Mouse (Mus musculus) embryo, embryonic 11.5 days (tissue): ENCODE results near the gene Kif11.

Experiments used
- DNase-seq: peaks from one replicate; pipeline ENCODE4 v3.0.0-alpha.2; 2012; ENCODE audit warnings: low read depth, low spot score

Kif11 gene

DNA sequence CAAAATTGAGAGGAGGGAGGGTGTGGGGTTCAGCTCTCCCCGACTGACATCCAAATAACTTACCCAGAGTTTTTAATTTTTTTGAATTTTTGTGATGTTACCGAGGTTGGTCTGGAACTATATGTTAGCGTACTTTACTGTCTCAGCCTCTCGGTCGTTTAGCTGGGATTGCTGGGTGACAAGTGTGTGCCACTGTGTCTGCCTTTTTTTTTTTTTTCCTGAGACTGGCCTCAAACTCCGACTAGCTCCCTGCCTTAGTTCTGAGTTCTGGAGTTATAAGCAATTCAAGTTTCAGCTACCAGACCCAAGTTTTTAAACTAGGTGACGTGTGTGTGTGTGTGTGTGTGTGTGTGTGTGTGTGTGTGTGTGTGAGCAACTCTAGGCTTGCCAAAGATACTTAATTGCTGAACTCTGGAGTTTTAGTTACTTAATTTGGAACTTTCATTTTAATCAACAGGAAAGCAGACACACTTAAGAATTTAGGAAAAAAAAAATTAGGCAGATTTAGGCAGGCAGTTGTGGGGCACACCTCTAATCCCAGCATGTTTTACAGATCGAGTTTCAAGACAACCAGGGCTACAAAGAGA lies 1.3 kb downstream of the Kif11 start:
- DNase-seq: no peak

DNA sequence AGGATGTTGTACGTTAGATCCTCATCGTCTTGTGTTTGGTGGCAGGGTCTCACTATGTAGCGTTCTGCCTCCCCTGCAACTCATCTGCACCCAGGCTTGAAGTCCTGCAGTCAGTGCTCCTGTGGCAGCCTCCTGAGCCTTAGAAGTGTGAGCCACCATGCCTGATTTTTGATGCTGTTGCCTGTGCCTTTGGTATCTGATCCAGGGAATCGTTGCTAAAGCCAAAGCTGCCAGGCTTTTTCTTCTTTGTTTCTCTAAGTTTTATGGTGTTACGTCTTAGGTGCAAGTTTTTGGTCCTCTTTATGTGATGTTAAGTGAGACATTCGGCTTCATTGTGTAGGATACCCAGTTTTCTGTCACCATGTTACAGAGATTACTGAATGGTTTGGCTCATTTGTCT lies 2.6 kb downstream of the Kif11 start:
- no peak for DNase-seq

DNA sequence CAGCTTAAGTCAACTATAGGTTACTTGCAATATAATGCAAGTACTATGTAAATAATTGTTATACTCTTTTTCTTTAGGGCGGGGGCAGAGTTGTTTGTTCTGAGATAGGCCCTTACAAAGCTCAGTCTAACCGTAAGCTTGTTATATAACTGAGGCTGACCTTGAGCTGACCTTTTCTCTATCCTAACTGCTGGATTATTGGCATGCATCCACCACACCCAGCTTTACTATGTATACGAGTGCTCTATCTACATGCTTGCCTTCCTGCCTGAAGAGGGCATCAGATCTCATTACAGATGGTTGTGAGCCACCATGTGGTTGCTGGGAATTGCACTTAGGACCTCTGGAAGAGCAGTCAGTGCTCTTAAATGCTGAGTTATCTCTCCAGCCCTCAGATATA lies 9.9 kb downstream of the Kif11 start:
- DNase-seq: no peak

DNA sequence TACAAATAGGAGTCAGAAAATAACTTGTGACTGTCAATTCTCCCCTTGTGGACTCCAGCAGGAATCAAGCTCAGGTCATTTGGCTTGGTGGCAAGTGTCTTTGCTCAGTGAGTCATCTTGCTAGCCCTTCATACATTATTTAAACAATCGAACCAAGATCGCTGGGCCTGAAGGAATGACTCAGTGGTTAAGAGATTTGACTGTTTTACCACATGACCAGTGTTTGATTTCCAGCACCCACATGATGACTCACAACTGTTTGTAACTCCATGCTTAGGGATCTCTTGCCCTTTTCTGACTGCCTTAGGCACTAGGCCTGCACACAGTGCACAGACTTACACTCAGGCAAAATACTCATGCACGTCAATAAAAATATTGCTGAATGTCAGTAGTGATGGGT lies 15.7 kb downstream of the Kif11 start:
- DNase-seq: no peak

DNA sequence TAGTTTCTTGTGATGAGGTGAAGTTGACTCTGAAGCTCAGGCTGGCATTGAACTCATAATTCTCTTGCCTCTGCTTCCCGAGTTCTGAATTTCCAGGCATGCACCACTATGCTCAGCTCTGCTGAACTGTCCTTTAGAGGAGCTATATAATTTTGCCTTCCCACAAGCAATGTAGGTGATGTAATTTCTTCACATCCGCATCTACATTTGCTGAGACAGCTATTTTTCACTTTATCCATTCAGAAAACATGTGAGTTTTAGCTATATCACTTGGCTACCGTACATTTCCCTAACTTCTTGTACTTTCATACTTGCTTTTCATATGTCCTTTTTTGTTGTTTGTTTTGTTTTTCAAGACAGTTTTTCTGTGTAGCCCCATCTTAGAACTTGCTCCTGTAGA lies 20.1 kb downstream of the Kif11 start:
- DNase-seq: no peak

DNA sequence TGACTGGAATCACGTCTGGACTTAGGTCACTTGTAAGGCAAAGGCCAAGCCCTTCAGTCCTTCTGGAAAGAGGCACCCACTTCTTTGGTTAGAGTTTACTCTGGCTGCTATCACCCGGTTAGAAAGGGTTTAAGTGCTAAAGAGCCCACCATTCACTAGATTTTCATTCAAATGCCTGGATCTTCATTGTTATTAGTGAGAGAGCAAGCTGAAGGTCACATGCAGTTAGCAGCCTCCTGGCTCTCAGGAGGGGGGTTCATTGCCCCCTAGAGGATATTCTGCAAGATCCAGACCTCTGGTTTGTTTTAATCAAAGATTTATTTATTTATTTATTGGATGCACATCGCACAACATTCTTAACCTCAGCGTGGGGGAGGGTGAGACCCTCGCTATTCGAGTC lies 24.7 kb downstream of the Kif11 start:
- no peak for DNase-seq

DNA sequence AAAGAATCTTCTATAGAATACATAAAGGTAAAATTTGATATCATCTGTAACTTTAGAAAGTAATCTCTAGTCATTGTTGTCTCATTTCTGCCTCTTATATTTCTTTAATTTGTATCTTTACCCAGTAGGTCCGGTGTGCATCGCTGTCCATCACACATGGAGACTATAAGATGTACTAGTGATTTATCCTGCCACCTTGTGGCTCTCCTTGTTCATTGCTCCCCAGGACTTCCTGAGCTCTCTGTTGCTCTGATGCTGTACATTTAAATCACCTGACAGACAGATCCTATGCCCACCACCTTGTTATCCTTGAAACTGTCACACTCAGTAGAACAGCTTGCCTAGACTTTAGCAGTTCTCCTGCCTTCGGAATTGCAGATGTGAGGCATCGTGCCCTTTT lies 42.1 kb downstream of the Kif11 start:
- DNase-seq: no peak

DNA sequence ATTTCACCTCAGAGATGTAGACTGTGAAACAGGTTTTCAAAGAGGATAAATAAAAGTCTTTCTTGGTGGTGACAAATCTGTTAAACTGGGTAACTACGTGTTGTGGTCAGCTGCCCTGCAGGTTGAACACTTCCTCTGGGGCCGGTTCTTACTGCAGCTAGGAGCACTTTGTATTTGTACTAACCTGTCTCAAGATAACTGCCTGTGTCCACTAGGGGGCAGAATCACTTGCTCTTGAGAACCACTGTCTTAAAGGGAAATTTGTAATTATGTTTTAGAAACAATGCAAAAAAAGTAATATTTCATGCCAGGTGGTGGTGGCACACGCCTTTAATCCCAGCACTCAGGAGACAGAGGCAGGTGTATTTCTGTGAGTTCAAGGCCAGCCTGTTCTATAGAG lies 43.4 kb downstream of the Kif11 start:
- no peak for DNase-seq

DNA sequence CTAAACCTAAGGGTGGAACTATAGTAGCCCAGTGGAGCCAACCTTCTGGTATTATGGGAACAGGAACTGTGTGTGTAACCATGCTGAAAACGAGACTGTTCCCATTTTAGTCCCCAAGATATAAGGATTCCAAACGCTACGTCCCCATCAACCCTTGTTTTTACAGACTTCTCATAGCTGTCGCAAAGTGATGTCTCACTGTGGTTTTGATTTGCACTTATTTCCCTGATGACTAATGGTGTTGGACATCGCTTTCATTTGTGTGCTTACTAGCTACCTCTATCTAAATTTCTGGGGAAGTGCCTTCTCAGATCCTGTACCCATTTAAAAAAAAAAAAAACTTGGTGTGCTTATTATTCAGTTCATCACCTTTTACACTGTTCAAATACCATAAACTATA lies 52.4 kb downstream of the Kif11 start:
- DNase-seq: no peak

DNA sequence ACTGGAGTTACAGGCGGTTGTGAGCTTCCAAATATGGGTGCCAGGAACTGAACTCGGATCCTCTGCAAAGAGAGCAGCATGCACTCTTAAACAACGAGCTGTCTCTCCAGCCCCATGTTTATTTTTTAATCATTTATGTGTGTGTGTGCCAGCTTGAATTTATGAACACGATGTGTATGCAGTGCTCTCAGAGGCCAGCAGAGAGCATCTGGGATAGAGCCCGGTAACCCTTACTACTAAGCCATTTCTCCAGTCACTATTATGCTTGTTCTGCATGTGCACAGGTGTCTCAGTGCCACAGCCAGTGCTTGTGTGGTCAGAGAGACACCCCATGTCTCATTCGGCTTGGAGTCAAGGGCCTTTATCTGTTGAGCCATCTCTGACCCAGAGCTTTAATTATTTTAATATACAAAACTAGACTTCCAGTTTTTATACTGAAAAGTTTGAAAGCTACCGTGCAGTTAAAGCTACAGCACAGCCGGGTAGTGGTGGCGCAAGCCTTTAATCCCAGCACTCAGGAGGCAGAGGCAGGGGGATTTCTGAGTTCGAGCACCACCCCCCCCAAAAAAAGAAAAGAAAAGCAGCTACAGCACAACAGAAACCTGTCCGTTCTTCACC lies 55.0 kb downstream of the Kif11 start:
- no peak for DNase-seq

DNA sequence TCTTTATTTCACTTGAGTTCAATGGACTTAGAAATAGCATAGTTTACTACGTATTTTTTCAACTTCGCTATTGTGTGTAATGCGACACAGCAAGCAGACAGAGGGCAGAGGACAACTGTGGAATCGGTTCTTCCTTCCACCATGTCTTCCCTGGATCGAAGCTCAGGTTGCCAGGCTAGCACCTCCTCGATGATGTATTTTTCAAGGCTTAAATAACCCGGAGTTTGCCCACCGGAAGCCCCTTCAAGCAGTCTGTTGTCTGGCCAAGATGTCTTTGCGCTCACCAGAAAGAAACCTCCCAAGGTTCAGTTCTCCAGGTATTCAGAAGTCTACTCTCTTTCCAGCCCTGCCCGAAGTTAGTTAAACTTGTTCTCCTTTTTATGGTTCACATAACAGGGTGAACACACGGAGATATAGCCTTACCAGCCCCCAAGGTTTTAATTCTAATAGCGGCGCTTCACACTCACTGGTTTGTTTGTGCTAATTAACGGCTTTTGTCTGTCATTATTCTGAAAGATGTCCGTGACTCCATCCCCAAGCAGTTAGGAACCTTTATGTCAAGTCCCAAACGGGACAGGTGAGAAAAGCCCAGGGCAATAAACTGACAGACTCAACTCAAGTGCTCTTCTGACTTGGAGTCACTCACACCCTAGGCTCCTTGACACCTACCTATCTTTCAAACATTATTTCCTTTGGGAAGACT lies 56.8 kb downstream of the Kif11 start:
- no peak for DNase-seq

DNA sequence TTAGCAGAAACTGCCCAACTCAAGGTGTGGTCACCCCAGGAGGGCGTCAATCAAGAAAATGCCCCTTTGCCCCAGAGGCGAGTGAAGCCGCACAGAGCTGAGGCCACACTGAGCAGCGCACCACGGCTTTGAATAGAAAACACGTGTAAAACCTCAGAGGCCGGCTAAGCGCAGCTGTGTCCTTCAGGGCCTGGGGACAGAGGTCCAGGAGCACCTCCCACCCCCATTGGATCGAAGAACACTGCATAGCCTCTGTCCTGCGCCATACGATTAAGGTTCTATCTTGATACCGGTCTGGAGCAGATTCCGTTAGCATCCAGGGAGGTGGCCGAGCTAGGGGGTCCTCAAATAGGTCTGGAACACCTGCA lies 57.7 kb downstream of the Kif11 start:
- no peak for DNase-seq

DNA sequence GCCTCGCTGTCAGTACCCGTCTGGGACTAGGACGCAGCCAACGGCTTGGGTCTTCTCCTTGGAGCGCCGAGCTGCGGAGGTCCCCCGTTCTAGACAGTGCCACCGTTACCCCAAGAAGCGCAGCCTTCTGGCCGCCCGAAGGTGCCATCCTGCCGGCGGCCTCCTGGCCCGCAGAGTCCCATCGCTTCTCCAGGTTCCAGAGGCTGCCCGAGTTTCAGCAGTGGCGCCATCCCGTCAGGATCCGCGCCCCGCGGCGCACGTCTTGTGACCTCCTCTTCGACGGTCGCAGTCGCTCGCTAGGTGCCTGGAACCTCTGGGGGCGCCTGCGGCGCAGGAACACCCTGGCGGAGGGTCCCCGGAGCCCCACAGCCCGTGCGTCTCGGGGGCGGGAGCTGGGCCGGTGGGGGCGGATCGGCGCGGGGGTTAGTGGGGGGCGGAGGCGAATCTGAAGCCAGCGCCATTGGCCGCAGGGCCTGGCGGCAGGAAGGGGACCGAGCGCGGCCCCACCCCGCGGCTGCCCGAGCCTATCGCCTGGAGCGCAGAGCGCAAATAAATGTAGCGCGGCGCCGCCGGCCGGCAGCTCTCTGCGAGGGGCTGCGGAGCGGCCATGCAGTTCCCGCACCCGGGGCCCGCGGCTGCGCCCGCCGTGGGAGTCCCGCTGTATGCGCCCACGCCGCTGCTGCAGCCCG lies 58.2 kb downstream of the Kif11 start, which contains the start of gene Hhex:
Gene Hhex, plus strand, starts transcription at position 548 of the 689 bp plus-strand sequence.
- DNase-seq: no peak

DNA sequence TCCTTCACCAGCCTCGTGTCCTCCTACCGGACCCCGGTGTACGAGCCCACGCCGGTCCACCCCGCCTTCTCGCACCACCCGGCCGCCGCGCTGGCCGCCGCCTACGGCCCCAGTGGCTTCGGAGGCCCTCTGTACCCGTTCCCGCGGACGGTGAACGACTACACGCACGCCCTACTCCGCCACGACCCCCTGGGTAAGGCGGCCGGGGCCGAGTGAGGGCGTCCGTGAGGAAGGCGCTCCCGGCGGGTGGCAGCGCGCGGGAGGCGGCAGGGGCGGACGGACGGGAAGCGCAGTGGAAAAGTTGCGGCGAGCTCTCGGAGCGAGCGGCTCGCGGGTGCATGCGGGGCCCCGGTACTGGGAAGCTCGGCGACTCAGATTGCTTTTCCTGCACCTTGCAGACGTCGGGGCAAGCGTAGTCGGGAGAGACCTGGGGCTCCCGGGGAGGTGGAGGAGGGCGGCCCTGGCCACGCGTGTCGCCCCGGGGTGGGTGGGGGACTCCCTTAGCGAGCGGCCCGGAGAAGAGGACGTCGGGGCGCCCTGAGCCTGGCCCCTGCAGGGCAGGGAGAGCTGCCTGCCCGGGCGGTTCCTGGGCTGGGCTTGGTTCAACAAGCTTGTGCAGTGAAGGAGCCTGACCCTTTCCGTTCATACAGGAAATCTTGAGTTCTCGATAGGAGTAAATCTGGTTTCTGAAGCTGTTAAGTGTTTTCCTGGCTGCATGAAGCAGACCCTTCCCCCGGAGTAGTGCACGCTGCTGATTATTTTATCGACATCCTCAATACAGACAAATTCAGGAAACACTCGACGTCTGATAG lies 59.0 kb downstream of the Kif11 start:
- no peak for DNase-seq

DNA sequence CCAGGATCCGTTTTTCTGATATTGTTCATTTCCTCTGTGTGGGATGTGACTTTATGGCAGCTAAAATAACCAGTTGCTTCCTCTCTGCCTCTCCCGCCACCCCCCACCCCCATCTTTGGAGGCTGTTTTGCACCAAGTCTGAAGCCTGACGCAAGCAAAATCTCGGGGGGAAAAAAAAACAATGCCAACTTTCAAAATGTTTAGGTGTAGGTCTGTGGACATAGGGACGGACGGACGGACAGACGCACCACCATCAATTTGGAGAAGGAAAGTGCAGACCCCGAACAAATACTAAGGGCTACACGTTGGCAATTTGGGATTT lies 59.6 kb downstream of the Kif11 start:
- DNase-seq: no peak

DNA sequence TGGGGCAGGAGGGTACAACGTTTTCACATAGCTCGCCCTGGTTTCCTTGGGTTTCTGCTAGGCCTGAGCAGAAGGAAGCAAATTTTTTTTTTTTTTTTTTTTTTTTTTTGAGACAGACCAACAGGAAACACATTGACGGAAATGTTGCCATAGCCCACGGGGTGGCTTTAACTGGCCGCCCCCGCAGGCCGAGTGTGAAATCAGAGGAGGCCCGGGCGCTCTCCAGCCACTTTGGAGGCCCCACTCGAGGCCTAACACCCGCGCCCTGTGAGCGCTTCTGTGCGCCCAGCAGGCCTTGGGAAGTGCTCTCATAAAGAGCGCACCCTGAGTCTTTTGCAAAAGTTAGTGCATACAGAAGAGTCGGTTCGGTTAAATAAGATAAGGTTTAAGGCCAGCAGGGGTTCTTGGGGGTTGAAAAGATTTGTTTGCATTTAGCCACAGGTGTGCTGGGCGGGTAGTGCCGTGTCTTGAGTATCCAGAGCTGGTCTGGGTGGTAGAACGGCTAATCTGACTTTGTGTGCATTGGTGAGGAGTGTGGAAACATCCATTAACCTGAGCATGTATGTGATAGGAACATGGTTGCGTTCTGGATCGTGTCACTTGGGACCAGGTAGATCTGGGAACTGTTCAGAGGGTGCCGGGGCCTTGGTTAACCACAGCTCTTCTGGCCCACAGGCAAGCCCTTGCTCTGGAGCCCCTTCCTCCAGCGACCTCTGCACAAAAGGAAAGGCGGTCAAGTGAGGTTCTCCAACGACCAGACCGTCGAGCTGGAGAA lies 60.5 kb downstream of the Kif11 start:
- no peak for DNase-seq

DNA sequence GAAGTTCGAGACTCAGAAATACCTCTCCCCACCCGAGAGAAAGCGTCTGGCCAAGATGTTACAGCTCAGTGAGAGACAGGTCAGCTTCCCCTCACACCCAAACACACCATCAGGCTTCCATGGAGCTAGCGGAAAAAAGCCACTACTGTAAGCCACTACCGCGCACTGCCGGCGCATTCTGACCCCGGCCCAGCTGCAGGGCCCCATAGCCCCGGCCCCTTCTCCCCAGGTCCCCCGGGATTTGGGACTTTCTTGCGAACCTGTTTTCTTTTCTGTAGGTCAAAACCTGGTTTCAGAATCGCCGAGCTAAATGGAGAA lies 61.0 kb downstream of the Kif11 start:
- DNase-seq: no peak

DNA sequence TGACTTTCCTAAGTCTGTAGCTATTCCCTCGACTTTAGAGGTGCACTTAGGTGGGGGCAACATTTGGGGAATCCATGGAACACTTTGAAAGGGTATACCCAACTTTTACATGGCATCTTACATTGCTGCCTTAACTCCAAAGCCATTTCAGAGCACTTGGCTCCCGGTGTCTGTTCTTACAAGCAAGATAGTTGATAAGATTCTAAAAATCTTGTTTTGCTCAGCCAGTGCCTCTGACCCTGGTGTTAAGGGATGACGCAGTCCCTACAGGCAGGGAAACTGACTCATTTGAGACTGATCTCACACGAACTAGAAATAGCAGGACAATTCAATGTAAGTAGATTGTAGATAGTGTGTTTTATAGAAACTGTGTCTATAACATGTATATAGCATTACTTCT lies 64.0 kb downstream of the Kif11 start:
- DNase-seq: no peak

DNA sequence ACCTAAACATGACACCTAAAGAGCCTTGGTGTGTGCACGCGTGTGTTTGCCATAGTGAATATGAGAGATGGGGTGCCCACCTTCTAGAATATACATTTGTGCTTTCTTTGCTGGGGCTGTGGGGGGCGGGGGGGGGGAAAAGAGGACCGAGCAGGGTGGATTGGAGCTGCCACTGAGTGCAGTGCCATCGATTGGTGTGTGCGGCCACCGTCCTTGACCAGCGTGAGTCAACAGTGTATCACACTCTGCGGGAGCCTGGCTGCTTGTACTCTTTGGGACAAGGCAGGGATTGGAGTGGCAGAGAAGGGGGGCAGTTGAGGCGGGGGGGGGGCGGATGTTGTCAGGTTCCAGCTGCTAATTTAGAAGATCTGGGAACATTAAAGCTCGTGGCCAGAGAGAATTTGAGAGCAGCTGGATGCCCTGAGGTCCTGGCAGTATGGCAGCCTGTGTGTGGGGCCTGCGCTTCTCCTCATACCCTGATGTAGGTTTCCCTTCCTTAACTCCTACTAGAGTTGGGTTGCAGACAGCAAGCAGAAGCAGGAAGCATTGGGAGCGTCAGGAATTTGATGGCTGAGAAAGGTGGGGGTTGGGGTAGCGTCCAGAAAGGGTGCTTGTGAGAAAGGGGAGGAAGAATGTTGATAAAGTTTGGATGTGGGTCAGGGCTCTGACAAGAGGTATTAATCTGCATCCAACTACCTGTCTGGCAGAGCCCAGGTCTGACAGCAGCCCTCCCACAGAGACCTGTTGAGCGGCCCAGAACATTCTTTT lies 64.7 kb downstream of the Kif11 start:
- DNase-seq: no peak

DNA sequence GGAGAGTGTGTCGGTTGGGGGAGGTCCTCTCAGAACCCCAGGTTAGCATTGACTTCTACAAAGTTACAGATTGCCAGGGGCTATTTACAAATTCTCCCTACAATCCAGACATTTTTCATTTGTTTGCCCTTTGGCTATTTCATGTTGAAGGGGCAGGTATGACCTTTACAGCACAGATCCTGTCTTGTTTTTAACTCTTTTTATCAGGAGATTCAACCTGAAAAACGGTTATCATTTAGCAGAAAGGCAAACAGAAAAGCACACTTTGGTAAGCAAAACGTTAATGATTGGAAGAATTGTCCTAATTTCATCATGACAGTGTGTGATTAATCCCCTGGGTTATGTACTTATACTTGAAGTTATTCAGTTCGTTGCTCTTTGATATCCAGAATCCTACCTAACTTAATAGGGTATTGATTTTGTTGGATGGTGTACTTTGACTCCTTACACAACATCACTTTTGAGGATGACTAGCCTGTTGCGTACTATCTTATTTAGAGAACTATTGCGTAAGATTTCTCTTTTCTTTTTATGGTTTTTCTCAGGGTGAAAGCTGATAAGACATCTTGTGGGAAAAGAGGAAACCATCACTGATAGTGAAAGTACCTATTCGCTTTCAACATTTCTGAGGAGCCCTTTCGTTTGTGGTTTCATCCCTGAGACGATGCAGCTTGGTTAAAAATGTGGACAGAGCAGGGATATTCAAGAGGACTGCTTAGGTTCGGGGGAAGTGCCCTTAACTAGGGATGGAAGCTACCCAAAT lies 66.5 kb downstream of the Kif11 start:
- no peak for DNase-seq
